Mouse (Mus musculus) midbrain, embryonic 16.5 days (tissue): ENCODE measurements around the gene Dntt. TPM values are rescaled to one million over a fixed set of nuclear protein-coding genes. Genes with fewer than 3 reads are reported as not detected.

Experiments used
- ATAC-seq: fragments of 200-750 bp; cut with Nextera tagmentation; 2 replicates; pipeline ENCODE4 v1.8.0; 2017; ENCODE audit warnings: moderate TSS enrichment
- H3K27ac ChIP-seq: fragments of 300-500 bp; sonication (generic); 2 replicates; pipeline ENCODE4 v1.5.1; 2014; ENCODE audit warnings: mild to moderate bottlenecking, low read length, mixed read lengths
- H3K27me3 ChIP-seq: fragments of 300-500 bp; sonication (generic); 2 replicates; pipeline ENCODE4 v1.6.1; 2014; ENCODE audit warnings: low read depth, low read length, mixed read lengths; ENCODE audit not compliant: control insufficient read depth, insufficient read depth
- H3K36me3 ChIP-seq: fragments of 300-500 bp; sonication (generic); 2 replicates; pipeline ENCODE4 v1.6.1; 2014; ENCODE audit warnings: mild to moderate bottlenecking, low read length, moderate library complexity, mixed read lengths; ENCODE audit not compliant: control insufficient read depth, insufficient read depth
- H3K4me1 ChIP-seq: fragments of 300-500 bp; sonication (generic); 2 replicates; pipeline ENCODE4 v1.6.1; 2014; ENCODE audit warnings: mild to moderate bottlenecking, low read length, mixed read lengths; ENCODE audit not compliant: control insufficient read depth, insufficient read depth
- H3K4me2 ChIP-seq: fragments of 300-500 bp; sonication (generic); 2 replicates; pipeline ENCODE4 v1.6.1; 2014; ENCODE audit warnings: mild to moderate bottlenecking, low read length, mixed read lengths
- H3K4me3 ChIP-seq: fragments of 300-500 bp; sonication (generic); 2 replicates; pipeline ENCODE4 v1.5.1; 2014; ENCODE audit warnings: low read depth, mild to moderate bottlenecking, low read length, moderate library complexity, mixed read lengths
- H3K9ac ChIP-seq: fragments of 300-500 bp; sonication (generic); 2 replicates; pipeline ENCODE4 v1.6.1; 2014; ENCODE audit warnings: low read depth, low read length, mixed read lengths
- H3K9me3 ChIP-seq: fragments of 300-500 bp; sonication (generic); replicated peaks from 2 replicates; pipeline ENCODE4 v1.6.1; 2014; ENCODE audit warnings: mild to moderate bottlenecking, low read length, mixed read lengths; ENCODE audit not compliant: control insufficient read depth, poor library complexity, severe bottlenecking
- WGBS: fragments of 180-500 bp; shearing (Covaris S2); extraction: QIAGEN DNeasy Blood & Tissue Kit; methylation state at CpG from one replicate; pipeline ENCODE4 v1.1.7; 2014; 5-methylcytosine and 5-hydroxymethylcytosine counted together
- polyA plus RNA-seq: library from polyadenylated mRNA; unstranded; fragments of >200 nt; fragmentation: Nextera tagmentation; extraction: Ambion mirVana; gene quantifications from 2 replicates; pipeline ENCODE4 v1.2.1, GENCODE M21; 2015

Dntt gene
- polyA plus RNA-seq, result 0.21 and 0.27 TPM in 2 replicates

GRCm38 (mm10) chr19:41029219-41029618 lies at the start of gene Dntt:
TSS of gene Dntt (plus strand) at chr19:41029275.
- H3K27ac ChIP-seq, result no peak within 1 kb of the TSS
- no peak for ATAC-seq
- H3K36me3 ChIP-seq, result no peaks in the 10 kb centered on the region
- H3K9me3 ChIP-seq, result no peaks in the 10 kb centered on the region
- H3K9ac ChIP-seq, result no peak within 1 kb of the TSS
- no peaks in the 10 kb centered on the region for H3K27me3 ChIP-seq
- no peak within 1 kb of the TSS for H3K4me3 ChIP-seq
- H3K4me1 ChIP-seq, result no peaks in the 10 kb centered on the region
- 87% methylated on average over 6 of the region's 6 CpGs for WGBS
- H3K4me2 ChIP-seq, result no peak within 1 kb of the TSS

DNA sequence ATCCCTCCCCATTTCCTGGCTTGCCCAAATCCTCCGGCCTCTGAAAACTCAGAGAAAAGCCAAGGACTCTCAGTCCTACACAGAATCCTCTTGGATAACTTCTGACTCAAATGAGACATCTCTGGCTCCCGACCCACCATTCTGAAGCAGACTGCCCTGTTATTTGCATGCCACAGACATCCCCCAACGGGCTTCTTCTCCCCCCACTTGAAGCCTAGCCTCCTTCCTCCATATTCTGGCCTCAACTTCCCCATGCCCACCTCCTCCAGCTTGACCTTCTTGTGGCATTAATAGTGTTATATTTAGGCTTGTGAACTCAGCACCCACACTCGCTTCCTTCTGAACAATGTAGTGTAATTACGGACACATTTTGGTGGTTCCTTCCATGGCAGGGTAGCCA lies 48.4 kb upstream of the Dntt start:
- no peaks in the 10 kb centered on the region for H3K4me1 ChIP-seq
- no peak overlapping the region for H3K9ac ChIP-seq
- no peaks in the 10 kb centered on the region for H3K9me3 ChIP-seq
- WGBS, result 87% methylated on average over 5 of the region's 5 CpGs
- no peak overlapping the region for H3K4me2 ChIP-seq
- H3K36me3 ChIP-seq, result no peaks in the 10 kb centered on the region
- H3K4me3 ChIP-seq, result no peak overlapping the region
- ATAC-seq, result no peak
- no peak overlapping the region for H3K27ac ChIP-seq
- no peaks in the 10 kb centered on the region for H3K27me3 ChIP-seq

DNA sequence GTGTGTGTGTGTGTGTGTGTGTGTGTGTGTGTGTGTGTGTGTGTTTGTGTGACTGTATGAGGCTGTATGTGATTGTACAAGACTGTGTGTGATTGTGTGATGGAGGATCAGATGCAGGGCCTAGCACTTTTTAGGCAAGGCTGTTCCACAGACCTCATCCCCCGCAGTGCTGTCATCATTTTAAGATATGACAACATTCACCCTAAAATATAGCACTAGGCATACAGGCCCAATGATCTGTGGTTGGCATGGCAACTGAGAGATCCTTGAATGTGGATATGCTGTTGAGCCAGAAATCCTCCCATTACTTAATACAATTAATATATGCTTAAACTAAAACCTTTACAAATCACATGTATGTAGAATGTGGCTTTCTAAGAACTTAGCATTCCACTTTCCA lies 44.5 kb upstream of the Dntt start:
- no peak for ATAC-seq
- Histone ChIP-seq H3K4me2 (no peak overlapping the region), H3K4me1 (no peaks in the 10 kb centered on the region), H3K27me3 (no peaks in the 10 kb centered on the region), H3K36me3 (no peaks in the 10 kb centered on the region), H3K27ac (no peak overlapping the region), H3K4me3 (no peak overlapping the region), H3K9me3 (no peaks in the 10 kb centered on the region), H3K9ac (no peak overlapping the region)
- 88% methylated on average over 1 of the region's 1 CpGs for WGBS

GRCm38 (mm10) chr19:40988856-40989255 lies 40.2 kb upstream of the Dntt start:
- Histone ChIP-seq H3K4me3 (no peak overlapping the region), H3K27ac (no peak overlapping the region), H3K27me3 (no peaks in the 10 kb centered on the region), H3K9ac (no peak overlapping the region), H3K9me3 (no peaks in the 10 kb centered on the region), H3K4me1 (no peaks in the 10 kb centered on the region), H3K36me3 (no peaks in the 10 kb centered on the region), H3K4me2 (no peak overlapping the region)
- ATAC-seq, result no peak
- 85% methylated on average over 5 of the region's 5 CpGs for WGBS

DNA sequence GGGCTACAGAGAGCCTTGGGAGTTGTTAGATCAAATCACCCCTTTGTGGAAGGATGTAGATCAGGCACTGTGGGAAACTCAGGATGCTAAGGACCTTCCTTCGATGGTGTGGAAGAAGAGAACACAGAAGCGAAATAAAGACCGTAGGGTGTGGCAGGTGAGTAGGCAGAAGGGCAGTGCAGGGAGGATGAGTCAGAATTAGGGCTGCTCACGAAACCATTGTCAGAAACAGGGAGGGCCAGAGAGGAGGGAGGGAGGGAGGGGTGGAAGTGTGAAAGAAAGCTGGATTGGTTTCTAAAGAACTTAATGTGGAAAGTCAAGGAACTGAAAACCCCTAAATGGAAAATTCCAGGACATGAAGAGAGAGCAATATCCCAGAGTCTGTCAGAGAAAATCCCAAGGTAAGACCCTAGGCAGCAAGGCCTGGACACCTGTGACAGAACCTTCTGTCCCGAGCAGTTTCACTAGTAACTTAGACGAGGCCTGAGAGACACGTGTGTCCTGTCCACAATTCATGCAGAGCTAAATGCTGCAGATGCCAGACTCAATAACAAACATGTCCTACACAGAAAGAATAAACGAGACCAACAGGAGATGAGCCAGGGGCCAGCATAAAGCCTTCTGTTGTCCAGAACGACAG lies 39.0 kb upstream of the Dntt start:
- ATAC-seq, result no peak

GRCm38 (mm10) chr19:40990781-40991343 lies 38.2 kb upstream of the Dntt start:
- Histone ChIP-seq H3K9me3 (no peaks in the 10 kb centered on the region), H3K4me3 (no peak overlapping the region), H3K9ac (no peak overlapping the region), H3K36me3 (no peaks in the 10 kb centered on the region), H3K4me1 (no peaks in the 10 kb centered on the region), H3K4me2 (no peak overlapping the region), H3K27ac (no peak overlapping the region), H3K27me3 (no peaks in the 10 kb centered on the region)
- no peak for ATAC-seq
- WGBS, result 93% methylated on average over 17 of the region's 17 CpGs

More for the DNA sequence above, 39.0 kb upstream of the Dntt start:
- H3K36me3 ChIP-seq, result no peaks in the 10 kb centered on the region
- no peaks in the 10 kb centered on the region for H3K4me1 ChIP-seq
- H3K27me3 ChIP-seq, result no peaks in the 10 kb centered on the region
- H3K9ac ChIP-seq, result no peak overlapping the region
- H3K4me3 ChIP-seq, result no peak overlapping the region
- no peaks in the 10 kb centered on the region for H3K9me3 ChIP-seq
- WGBS, result 83% methylated on average over 9 of the region's 9 CpGs
- H3K4me2 ChIP-seq, result no peak overlapping the region
- no peak overlapping the region for H3K27ac ChIP-seq

- Histone ChIP-seq H3K4me3 (no peak overlapping the region), H3K9ac (no peak overlapping the region), H3K36me3 (no peaks in the 10 kb centered on the region), H3K4me2 (no peak overlapping the region), H3K9me3 (no peaks in the 10 kb centered on the region), H3K4me1 (no peaks in the 10 kb centered on the region), H3K27ac (no peak overlapping the region), H3K27me3 (no peaks in the 10 kb centered on the region)
- ATAC-seq, result no peak
- WGBS, result 78% methylated on average over 6 of the region's 7 CpGs
Measured at GRCm38 (mm10) chr19:40991626-40992025, 37.4 kb upstream of the Dntt start.

- Histone ChIP-seq H3K36me3 (no peaks in the 10 kb centered on the region), H3K4me3 (no peak overlapping the region), H3K27me3 (no peaks in the 10 kb centered on the region), H3K9me3 (no peaks in the 10 kb centered on the region), H3K4me2 (no peak overlapping the region), H3K27ac (no peak overlapping the region), H3K9ac (no peak overlapping the region), H3K4me1 (no peaks in the 10 kb centered on the region)
- WGBS, result 74% methylated on average over 11 of the region's 11 CpGs
- ATAC-seq, result no peak
Measured at GRCm38 (mm10) chr19:40992096-40992495, 37.0 kb upstream of the Dntt start.

DNA sequence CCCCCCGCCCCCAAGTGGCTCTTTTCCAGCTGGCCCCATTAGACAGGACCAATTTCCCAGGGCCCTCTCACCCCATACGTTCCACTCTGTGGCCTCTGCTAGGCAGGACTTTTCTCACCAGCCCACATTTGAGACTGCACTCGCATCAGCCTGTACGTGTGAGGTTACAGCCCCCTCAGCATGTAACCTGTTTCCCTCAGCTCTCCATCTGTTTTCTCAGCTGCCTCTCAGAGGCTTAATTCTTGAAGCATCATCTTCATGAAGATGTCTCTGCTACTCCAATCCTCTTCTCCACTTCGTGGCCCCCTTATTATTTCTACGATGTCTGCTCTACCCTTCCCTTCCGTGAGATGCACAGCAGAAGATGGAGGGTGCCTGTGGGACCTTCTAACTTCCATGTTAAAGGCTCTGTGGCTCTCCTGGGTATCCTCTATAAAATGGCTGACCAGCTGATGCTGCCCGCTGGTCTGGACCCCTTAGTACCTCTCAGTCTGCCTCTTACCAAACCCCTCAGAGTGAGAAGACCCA lies 36.5 kb upstream of the Dntt start:
- ATAC-seq, result no peak
- 78% methylated on average over 8 of the region's 8 CpGs for WGBS
- Histone ChIP-seq H3K36me3 (no peaks in the 10 kb centered on the region), H3K4me2 (no peak overlapping the region), H3K9me3 (no peaks in the 10 kb centered on the region), H3K27me3 (no peaks in the 10 kb centered on the region), H3K4me3 (no peak overlapping the region), H3K27ac (no peak overlapping the region), H3K4me1 (no peaks in the 10 kb centered on the region), H3K9ac (no peak overlapping the region)
